Mouse (Mus musculus): ENCODE results near the gene Mbd3l1. TPM values are rescaled to one million over a fixed set of nuclear protein-coding genes. Genes with fewer than 3 reads are reported as not detected.

Gene Mbd3l1
- polyA plus RNA-seq, 1 experiment from 2014 or later: not detected

Small RNA genes within 50 kb of the gene (microRNA-seq; reads per million reads assigned to microRNA genes)
- gene Gm22854: not detected

Other genes with a start within 250 kb of the Mbd3l1 start
- 131 and 141 TPM in 2 replicates for gene Chordc1, start 186.2 kb upstream of the Mbd3l1 start, polyA plus RNA-seq (2014; fragmentation: Nextera tagmentation; extraction: Ambion mirVana)
- gene Naalad2, start 75.4 kb upstream of the Mbd3l1 start, polyA plus RNA-seq (2014; fragmentation: Nextera tagmentation; extraction: Ambion mirVana): 1.9 and 3.5 TPM in 2 replicates
- not detected in 2 replicates for gene Ubtfl1, start 73.9 kb upstream of the Mbd3l1 start, polyA plus RNA-seq (2014; fragmentation: Nextera tagmentation; extraction: Ambion mirVana)
- 0.07 TPM in 1 of 2 replicates, not detected in the other for gene Mbd3l2, start 47.7 kb upstream of the Mbd3l1 start, polyA plus RNA-seq (2014; fragmentation: Nextera tagmentation; extraction: Ambion mirVana)
- 16.3 and 17.9 TPM in 2 replicates for gene Zfp558, start 91 bp upstream of the Mbd3l1 start, polyA plus RNA-seq (2014; fragmentation: Nextera tagmentation; extraction: Ambion mirVana)
- not detected in 2 replicates for gene Muc16, start 196.2 kb downstream of the Mbd3l1 start, polyA plus RNA-seq (2014; fragmentation: Nextera tagmentation; extraction: Ambion mirVana)

Data from midbrain, embryonic 11.5 days (tissue).